In genomic region chr1:60179376-60179775, GRCm38 (mm10) we compare ENCODE assay signal across 9 mouse cellular contexts. TPM values are rescaled to one million over a fixed set of nuclear protein-coding genes. Genes with fewer than 3 reads are reported as not detected.
DNase-seq lines count a peak whose midpoint lies in the region; ATAC-seq and TF ChIP-seq lines count a peak whose summit lies in the region.
"Had no signal": no experiment of that assay in that cellular context is flagged by ENCODE, and none has a peak within 500 bp of the region (broad histone marks: within the 10 kb centered on the region; RNA-seq: fewer than 3 reads in every experiment).

No protein-coding gene starts in this region.

- H3K4me3 ChIP-seq in gastrocnemius, adult 2 months, result peak overlapping the region; percentile 79
- H3K4me3 ChIP-seq in CH12.LX (replicated peaks in 1 of 3; ENCODE audit: low read depth in 2 of 3, low read length in 2 of 3, poor library complexity in 1 of 3), result peak overlapping the region in 1 of 3 experiments; percentile 76
- H3K4me3 ChIP-seq in embryonic facial prominence, embryonic 14.5 days (ENCODE audit: low read depth, low read length), result peak overlapping the region; percentile 89
- H3K4me3 ChIP-seq in limb, embryonic 14.5 days (replicated peaks; ENCODE audit: low read length), result peak overlapping the region; percentile 88; the same call in 1 of the 2 replicates

- no peaks in the 10 kb centered on the region for H3K36me3 ChIP-seq in CH12.LX (replicated peaks in 1 of 2; ENCODE audit: control insufficient read depth in 1 of 2, insufficient read depth in 1 of 2, low read length in 1 of 2)
- no peaks in the 10 kb centered on the region for H3K36me3 ChIP-seq in embryonic facial prominence, embryonic 14.5 days (ENCODE audit: control insufficient read depth, insufficient read depth, low read length)
- H3K36me3 ChIP-seq in limb, embryonic 14.5 days (ENCODE audit: control insufficient read depth, insufficient read depth, low read length), result no peaks in the 10 kb centered on the region

- TF ChIP-seq POLR2A in CH12.LX (IDR thresholded peaks at IDR 0.05; ENCODE audit: low read depth, low read length), result no peak
- TF ChIP-seq POLR2A in limb, embryonic 14.5 days (IDR thresholded peaks at IDR 0.05; ENCODE audit: borderline replicate concordance, extremely low read depth, insufficient read depth, insufficient read length), result no peak

- DNase-seq in gastrocnemius, adult 2 months, result no peak
- no peak for DNase-seq in gastrocnemius, postnatal 4 days (ENCODE audit: low spot score in 2 of 2)
- no peak for DNase-seq in CH12.LX (ENCODE audit: extremely low read depth)
- DNase-seq in embryonic facial prominence, embryonic 14.5 days (ENCODE audit: low spot score), result no peak
- DNase-seq in limb, embryonic 14.5 days (ENCODE audit: low spot score), result no peak
- no peak for DNase-seq in ovary, postnatal 10 days (ENCODE audit: low spot score)
- DNase-seq in B cell, adult 2 months, result no peak
- DNase-seq in adrenal gland, adult 8-10 months, result no peak

- no peak for ATAC-seq in embryonic facial prominence, embryonic 14.5 days (ENCODE audit: low read depth)
- no peak for ATAC-seq in limb, embryonic 14.5 days (ENCODE audit: low FRiP score, low read depth)

- H3K9ac ChIP-seq in CH12.LX (ENCODE audit: insufficient read depth, low read depth), result peak overlapping the region; percentile 76; the same call in 1 of the 2 replicates
- peak overlapping the region; percentile 87 for H3K9ac ChIP-seq in embryonic facial prominence, embryonic 14.5 days (ENCODE audit: low read depth, low read length)
- H3K9ac ChIP-seq in limb, embryonic 14.5 days (ENCODE audit: low read depth, low read length, severe bottlenecking), result peak overlapping the region; percentile 77; the same call in 1 of the 2 replicates

- intact Hi-C loops in gastrocnemius, adult 2 months (cut with DNase I), result no loop called here

- H3K79me2 ChIP-seq in CH12.LX (replicated peaks; ENCODE audit: control insufficient read depth, extremely low read depth, insufficient read depth, poor library complexity, severe bottlenecking), result 0 out of 2 replicates have a peak, but pooled peaks cover 1% of the 10 kb centered on the region

- TF ChIP-seq RAD21 in CH12.LX (IDR thresholded peaks at IDR 0.05; ENCODE audit: low read depth, low read length), result no peak

- H3K4me1 ChIP-seq in CH12.LX (ENCODE audit: control insufficient read depth in 1 of 2, insufficient read depth in 2 of 2), result peaks cover 0 to 6% of the 10 kb centered on the region in 2 experiments; a peak in 3 of 4 replicates
- peaks cover 6% of the 10 kb centered on the region; the same call in 1 of the 2 replicates for H3K4me1 ChIP-seq in embryonic facial prominence, embryonic 14.5 days (ENCODE audit: control insufficient read depth, insufficient read depth, low read length)
- H3K4me1 ChIP-seq in limb, embryonic 14.5 days (ENCODE audit: control insufficient read depth, insufficient read depth, low read length), result peaks cover 3% of the 10 kb centered on the region; the same call in 1 of the 2 replicates

- 29% methylated on average over 4 of the region's 4 CpGs for WGBS in embryonic facial prominence, embryonic 14.5 days
- 28% methylated on average over 4 of the region's 4 CpGs for WGBS in limb, embryonic 14.5 days

- peak overlapping the region; percentile 54 for H3K4me2 ChIP-seq in CH12.LX (ENCODE audit: insufficient read depth, low read depth, poor library complexity, severe bottlenecking)
- peak overlapping the region; percentile 50 for H3K4me2 ChIP-seq in embryonic facial prominence, embryonic 14.5 days (ENCODE audit: low read depth, low read length)
- H3K4me2 ChIP-seq in limb, embryonic 14.5 days (replicated peaks; ENCODE audit: low read depth, low read length, severe bottlenecking), result peak overlapping the region; percentile 39

- dilution Hi-C loops in CH12.LX (cut with MboI; ENCODE audit: extremely low pct_ligation_motif_present, extremely low pct_unique_long_range_greater_than_20kb, low sequenced_read_pairs), result no loop called here

- in situ Hi-C loops in CH12.LX (cut with MboI; ENCODE audit: low pct_ligation_motif_present, low pct_unique_long_range_greater_than_20kb, low sequenced_read_pairs), result no loop called here

- peaks cover 1% of the 10 kb centered on the region for H3K27me3 ChIP-seq in CH12.LX (replicated peaks)
- H3K27me3 ChIP-seq in embryonic facial prominence, embryonic 14.5 days (replicated peaks; ENCODE audit: control insufficient read depth, insufficient read depth, low read length), result no peaks in the 10 kb centered on the region
- no peaks in the 10 kb centered on the region for H3K27me3 ChIP-seq in limb, embryonic 14.5 days (ENCODE audit: control insufficient read depth, insufficient read depth, low read length)
- H3K27me3 ChIP-seq: Patski had no signal

- TF ChIP-seq CTCF in gastrocnemius, adult 2 months (IDR thresholded peaks at IDR 0.05), result no peak
- TF ChIP-seq CTCF in CH12.LX (conservative IDR thresholded peaks at IDR 0.05 in 1 of 2, IDR thresholded peaks at IDR 0.05 in 1 of 2; ENCODE audit: low read depth in 2 of 2, low read length in 2 of 2), result no peak

- no peaks in the 10 kb centered on the region for H3K9me3 ChIP-seq in CH12.LX (replicated peaks; ENCODE audit: low read length)
- H3K9me3 ChIP-seq in embryonic facial prominence, embryonic 14.5 days (ENCODE audit: control insufficient read depth, low read length), result no peaks in the 10 kb centered on the region
- no peaks in the 10 kb centered on the region for H3K9me3 ChIP-seq in limb, embryonic 14.5 days (ENCODE audit: control insufficient read depth, low read length)

- peak overlapping the region; percentile 99 for H3K27ac ChIP-seq in gastrocnemius, adult 2 months
- no peak overlapping the region for H3K27ac ChIP-seq in CH12.LX (ENCODE audit: insufficient read depth, low read depth)
- H3K27ac ChIP-seq in embryonic facial prominence, embryonic 14.5 days (replicated peaks; ENCODE audit: low read depth, low read length), result peak overlapping the region; percentile 95; the same call in 1 of the 2 replicates
- no peak overlapping the region for H3K27ac ChIP-seq in limb, embryonic 14.5 days (replicated peaks; ENCODE audit: low read depth, low read length)

- no peak for TF ChIP-seq EP300 in CH12.LX (IDR thresholded peaks at IDR 0.05; ENCODE audit: low read length)

TF ChIP-seq in CH12.LX, 34 proteins besides CTCF, POLR2A, EP300 and RAD21:
- TF ChIP-seq SIN3A (IDR thresholded peaks at IDR 0.05; ENCODE audit: low read length), result no peak

RNA-seq across cellular contexts. Expression of gene Nbeal1, which starts 1.0 kb away (rescaled TPM):
- total RNA-seq in gastrocnemius, adult 2 months (2021), result 10 to 100 TPM; 26.7 to 31.7 TPM
- total RNA-seq in gastrocnemius, postnatal 4 days (2021), result 10 to 100 TPM; 29.9 to 33.9 TPM
- 2.0 and 2.5 TPM in 2 replicates for total RNA-seq in CH12.LX (2012; rRNA removed)
- 0.47 and 0.61 TPM in 2 replicates for total RNA-seq in CH12.LX (2014; rRNA removed)
- polyA plus RNA-seq in CH12.LX (2012; ENCODE audit: insufficient read length, low read depth), result 0.33 and 0.50 TPM in 2 replicates
- polyA plus RNA-seq in embryonic facial prominence, embryonic 14.5 days (2014; fragmentation: Nextera tagmentation; extraction: Ambion mirVana), result 8.9 and 10.1 TPM in 2 replicates
- polyA plus RNA-seq in limb, embryonic 14.5 days (2012; rRNA removed), result 5.2 and 6.1 TPM in 2 replicates
- polyA plus RNA-seq in limb, embryonic 14.5 days (2014; fragmentation: Nextera tagmentation; extraction: Ambion mirVana), result 8.5 and 10.8 TPM in 2 replicates
- 10 to 100 TPM; 64.5 to 93.8 (median 75.0) TPM for total RNA-seq in adrenal gland, adult 8-10 months (2022)

Comparison
In these comparisons a context has a peak if more than half of its experiments do, and no peak if none do; other contexts are left out.
1. H3K27ac ChIP-seq: peak in gastrocnemius, adult 2 months (single experiment) and embryonic facial prominence, embryonic 14.5 days (single experiment); none in CH12.LX (single experiment) and limb, embryonic 14.5 days (single experiment).
2. RNA of gene Nbeal1, which starts 1.0 kb away (total RNA-seq): 64.5 to 93.8 TPM in adrenal gland, adult 8-10 months, 29.9 to 33.9 TPM in gastrocnemius, postnatal 4 days and 26.7 to 31.7 TPM in gastrocnemius, adult 2 months; 0.47 to 2.5 TPM in CH12.LX; every median in the first group is over 4 times any median in the second.
3. Peak in every context shown above with its lines, with median percentiles within 50 percentile points of each other: H3K4me2 ChIP-seq and H3K9ac ChIP-seq.